Mouse (Mus musculus) E14TG2a.4 (cell line): ENCODE data around the gene Slc22a3.

Experiments
- CTCF ChIP-seq: conservative IDR thresholded peaks from 2 replicates; pipeline ENCODE4 v1.5.1; 2014; ENCODE audit warnings: low read length
- NANOG ChIP-seq: IDR thresholded peaks from 2 replicates; pipeline ENCODE4 v1.6.1; 2014; ENCODE audit warnings: borderline replicate concordance, low read length, mixed read lengths

DNA sequence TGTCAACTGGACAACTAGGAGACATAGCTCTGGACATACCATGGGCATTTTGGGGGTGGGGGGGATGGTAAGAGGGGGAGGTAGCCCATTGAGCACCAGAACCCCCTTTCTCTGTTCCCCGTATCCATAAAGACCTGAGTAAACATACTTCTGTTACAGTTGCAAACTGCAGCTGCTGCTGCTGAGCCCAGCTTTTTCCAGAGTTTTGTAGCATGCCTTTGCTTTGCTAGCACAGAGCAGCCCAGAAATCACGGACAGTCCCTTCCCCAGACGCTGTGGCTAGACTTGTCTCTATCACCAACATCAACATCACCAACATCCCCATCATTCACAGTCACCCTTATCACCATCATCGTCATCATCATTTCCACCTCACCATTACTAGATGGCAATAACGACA, 91.8 kb downstream of the Slc22a3 start:
- TF ChIP-seq CTCF (no peak), NANOG (no peak)
